Mouse (Mus musculus): ENCODE results near the gene Baz1a. TPM values are rescaled to one million over a fixed set of nuclear protein-coding genes. Genes with fewer than 3 reads are reported as not detected.
"Not testable (repeated sequence)": the region's sequence is repeated elsewhere in the genome, so short reads cannot be mapped to it uniquely, and the experiment has no call there.

Gene Baz1a
- polyA plus RNA-seq, 1 experiment from 2014 or later: 12.1 TPM

- Histone ChIP-seq H3K36me3 (ENCODE audit: control insufficient read depth, insufficient read depth) (no peaks in the 10 kb centered on the region; the same call in 1 of the 2 replicates), H3K4me2 (ENCODE audit: low read length) (no peak overlapping the region), H3K27me3 (replicated peaks; ENCODE audit: control insufficient read depth, insufficient read depth, low read length) (no peaks in the 10 kb centered on the region), H3K27ac (ENCODE audit: low read length) (no peak overlapping the region), H3K4me1 (replicated peaks; ENCODE audit: control insufficient read depth, insufficient read depth, low read length) (no peaks in the 10 kb centered on the region), H3K9me3 (ENCODE audit: control insufficient read depth, low read length) (no peaks in the 10 kb centered on the region), H3K9ac (replicated peaks; ENCODE audit: low read depth, low read length) (no peak overlapping the region), H3K4me3 (replicated peaks; ENCODE audit: low read length) (no peak overlapping the region)
- WGBS: 96% methylated on average over 4 of the region's 4 CpGs
- no peak for ATAC-seq
Measured at GRCm38 (mm10) chr12:54965532-54966160, 48.5 kb downstream of the Baz1a start.

GRCm38 (mm10) chr12:54959569-54959968 is 54.6 kb downstream of the Baz1a start:
- WGBS: 74% methylated on average over 2 of the region's 2 CpGs
- no peak overlapping the region for H3K27ac ChIP-seq (ENCODE audit: low read length)
- no peak overlapping the region for H3K4me3 ChIP-seq (replicated peaks; ENCODE audit: low read length)
- H3K4me2 ChIP-seq (ENCODE audit: low read length): no peak overlapping the region
- ATAC-seq: no peak
- H3K9ac ChIP-seq (replicated peaks; ENCODE audit: low read depth, low read length): no peak overlapping the region
- no peaks in the 10 kb centered on the region for H3K27me3 ChIP-seq (replicated peaks; ENCODE audit: control insufficient read depth, insufficient read depth, low read length)
- no peaks in the 10 kb centered on the region for H3K9me3 ChIP-seq (ENCODE audit: control insufficient read depth, low read length)
- no peaks in the 10 kb centered on the region for H3K4me1 ChIP-seq (replicated peaks; ENCODE audit: control insufficient read depth, insufficient read depth, low read length)
- no peaks in the 10 kb centered on the region for H3K36me3 ChIP-seq (ENCODE audit: control insufficient read depth, insufficient read depth)

- no peaks in the 10 kb centered on the region for H3K9me3 ChIP-seq (ENCODE audit: control insufficient read depth, low read length)
- no peak overlapping the region for H3K4me3 ChIP-seq (replicated peaks; ENCODE audit: low read length)
- H3K4me1 ChIP-seq (replicated peaks; ENCODE audit: control insufficient read depth, insufficient read depth, low read length): no peaks in the 10 kb centered on the region
- WGBS: 90% methylated on average over 2 of the region's 2 CpGs
- no peak overlapping the region for H3K9ac ChIP-seq (replicated peaks; ENCODE audit: low read depth, low read length)
- H3K36me3 ChIP-seq (ENCODE audit: control insufficient read depth, insufficient read depth): no peaks in the 10 kb centered on the region
- H3K27me3 ChIP-seq (replicated peaks; ENCODE audit: control insufficient read depth, insufficient read depth, low read length): no peaks in the 10 kb centered on the region
- H3K4me2 ChIP-seq (ENCODE audit: low read length): no peak overlapping the region
- H3K27ac ChIP-seq (ENCODE audit: low read length): no peak overlapping the region
- no peak for ATAC-seq
Measured at GRCm38 (mm10) chr12:54956974-54957373, 57.2 kb downstream of the Baz1a start.

GRCm38 (mm10) chr12:54956457-54956856 is 57.7 kb downstream of the Baz1a start:
- WGBS: 93% methylated on average over 4 of the region's 4 CpGs
- no peak for ATAC-seq

DNA sequence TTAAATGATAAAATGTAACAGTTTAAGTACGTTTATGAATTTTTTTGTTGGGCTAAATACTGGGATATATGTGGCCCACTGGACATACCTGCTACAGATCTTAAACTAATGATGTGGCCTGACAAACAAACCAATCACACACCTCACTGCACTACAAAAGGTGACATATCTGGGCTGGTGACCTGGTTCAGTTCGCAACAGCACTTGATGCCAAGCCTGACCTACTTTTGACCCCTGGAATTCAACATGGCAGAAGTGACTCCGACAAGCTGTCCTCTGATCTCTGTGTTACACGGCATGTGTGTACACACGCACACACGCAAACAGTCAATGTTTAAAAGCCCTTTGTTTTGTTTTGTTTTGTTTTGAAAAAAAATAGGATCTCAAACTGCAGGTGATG is 68.0 kb downstream of the Baz1a start:
- no peaks in the 10 kb centered on the region for H3K4me1 ChIP-seq (replicated peaks; ENCODE audit: control insufficient read depth, insufficient read depth, low read length)
- H3K27ac ChIP-seq (ENCODE audit: low read length): no peak overlapping the region
- H3K27me3 ChIP-seq (replicated peaks; ENCODE audit: control insufficient read depth, insufficient read depth, low read length): no peaks in the 10 kb centered on the region
- 69% methylated on average over 6 of the region's 6 CpGs for WGBS
- no peak overlapping the region for H3K9ac ChIP-seq (replicated peaks; ENCODE audit: low read depth, low read length)
- no peaks in the 10 kb centered on the region for H3K36me3 ChIP-seq (ENCODE audit: control insufficient read depth, insufficient read depth)
- no peaks in the 10 kb centered on the region for H3K9me3 ChIP-seq (ENCODE audit: control insufficient read depth, low read length)
- ATAC-seq: no peak
- no peak overlapping the region for H3K4me2 ChIP-seq (ENCODE audit: low read length)
- H3K4me3 ChIP-seq (replicated peaks; ENCODE audit: low read length): no peak overlapping the region

More at GRCm38 (mm10) chr12:54956457-54956856, 57.7 kb downstream of the Baz1a start:
- Histone ChIP-seq H3K9me3 (ENCODE audit: control insufficient read depth, low read length) (no peaks in the 10 kb centered on the region), H3K36me3 (ENCODE audit: control insufficient read depth, insufficient read depth) (no peaks in the 10 kb centered on the region), H3K27me3 (replicated peaks; ENCODE audit: control insufficient read depth, insufficient read depth, low read length) (no peaks in the 10 kb centered on the region), H3K4me2 (ENCODE audit: low read length) (no peak overlapping the region), H3K4me1 (replicated peaks; ENCODE audit: control insufficient read depth, insufficient read depth, low read length) (no peaks in the 10 kb centered on the region), H3K4me3 (replicated peaks; ENCODE audit: low read length) (no peak overlapping the region), H3K9ac (replicated peaks; ENCODE audit: low read depth, low read length) (no peak overlapping the region), H3K27ac (ENCODE audit: low read length) (no peak overlapping the region)

DNA sequence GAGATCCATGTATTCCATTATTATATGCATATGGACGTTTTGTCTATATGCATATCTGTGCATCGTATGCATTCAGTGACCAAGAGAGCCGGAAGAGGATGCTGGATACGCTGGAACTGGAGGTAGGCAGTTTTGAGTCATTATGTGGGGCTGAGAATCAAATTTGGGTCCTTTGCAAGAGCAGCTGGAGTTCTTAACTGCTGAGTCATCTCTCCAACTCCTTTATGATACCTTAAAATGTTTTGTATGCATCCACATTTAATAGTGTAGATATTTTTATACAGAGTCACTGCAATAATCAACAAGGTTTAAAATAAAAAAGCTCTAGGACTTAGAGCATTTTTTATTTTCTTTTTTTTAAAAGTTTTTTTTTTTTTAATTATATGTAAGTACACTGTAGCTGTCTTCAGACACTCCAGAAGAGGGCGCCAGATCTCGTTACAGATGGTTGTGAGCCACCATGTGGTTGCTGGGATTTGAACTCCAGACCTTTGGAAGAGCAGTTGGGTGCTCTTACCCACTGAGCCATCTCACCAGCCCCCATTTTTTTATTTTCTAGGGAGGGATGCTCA is 71.5 kb downstream of the Baz1a start:
- H3K9ac ChIP-seq (replicated peaks; ENCODE audit: low read depth, low read length); H3K9me3 ChIP-seq (ENCODE audit: control insufficient read depth, low read length); H3K27me3 ChIP-seq (replicated peaks; ENCODE audit: control insufficient read depth, insufficient read depth, low read length); H3K4me1 ChIP-seq (replicated peaks; ENCODE audit: control insufficient read depth, insufficient read depth, low read length); H3K27ac ChIP-seq (ENCODE audit: low read length); H3K4me2 ChIP-seq (ENCODE audit: low read length); ATAC-seq; H3K4me3 ChIP-seq (replicated peaks; ENCODE audit: low read length); H3K36me3 ChIP-seq (ENCODE audit: control insufficient read depth, insufficient read depth): not testable (repeated sequence)
- WGBS: 84% methylated on average over 6 of the region's 6 CpGs

DNA sequence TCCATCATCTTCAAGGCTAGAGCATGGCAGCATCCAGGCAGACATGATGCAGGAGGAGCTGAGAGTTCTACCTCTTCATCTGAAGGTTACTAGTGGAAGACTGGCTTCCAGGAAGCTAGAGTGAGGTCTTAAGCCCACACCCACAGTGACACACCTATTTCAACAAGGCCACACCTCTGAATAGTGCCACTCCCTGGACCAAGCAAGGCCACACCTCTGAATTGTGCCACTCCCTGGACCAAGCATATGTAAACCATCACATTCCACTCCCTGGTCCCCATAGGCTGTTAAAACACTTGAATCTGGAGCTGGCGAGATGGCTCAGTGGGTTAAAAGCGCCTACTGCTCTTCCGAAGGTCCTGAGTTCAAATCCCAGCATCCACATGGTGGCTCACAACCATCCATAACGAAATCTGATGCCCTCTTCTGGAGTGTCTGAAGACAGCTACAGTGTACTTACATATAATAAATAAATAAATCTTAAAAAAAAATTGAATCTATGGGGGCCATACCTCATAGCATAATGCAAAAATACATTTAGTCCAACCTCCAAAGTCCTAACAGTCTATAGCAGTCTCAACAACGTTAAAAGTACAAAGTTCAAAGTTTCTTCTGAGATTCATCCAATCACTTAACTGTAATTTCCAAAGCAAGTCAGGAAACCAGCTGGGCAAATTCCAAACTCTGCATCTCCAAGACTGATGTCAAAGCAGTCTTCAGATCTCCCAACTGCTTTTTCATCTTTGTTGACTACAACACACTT is 76.4 kb downstream of the Baz1a start:
- WGBS: 96% methylated on average over 5 of the region's 5 CpGs
- ATAC-seq; H3K27me3 ChIP-seq (replicated peaks; ENCODE audit: control insufficient read depth, insufficient read depth, low read length); H3K9ac ChIP-seq (replicated peaks; ENCODE audit: low read depth, low read length); H3K9me3 ChIP-seq (ENCODE audit: control insufficient read depth, low read length); H3K27ac ChIP-seq (ENCODE audit: low read length); H3K4me2 ChIP-seq (ENCODE audit: low read length); H3K36me3 ChIP-seq (ENCODE audit: control insufficient read depth, insufficient read depth); H3K4me3 ChIP-seq (replicated peaks; ENCODE audit: low read length); H3K4me1 ChIP-seq (replicated peaks; ENCODE audit: control insufficient read depth, insufficient read depth, low read length): not testable (repeated sequence)

DNA sequence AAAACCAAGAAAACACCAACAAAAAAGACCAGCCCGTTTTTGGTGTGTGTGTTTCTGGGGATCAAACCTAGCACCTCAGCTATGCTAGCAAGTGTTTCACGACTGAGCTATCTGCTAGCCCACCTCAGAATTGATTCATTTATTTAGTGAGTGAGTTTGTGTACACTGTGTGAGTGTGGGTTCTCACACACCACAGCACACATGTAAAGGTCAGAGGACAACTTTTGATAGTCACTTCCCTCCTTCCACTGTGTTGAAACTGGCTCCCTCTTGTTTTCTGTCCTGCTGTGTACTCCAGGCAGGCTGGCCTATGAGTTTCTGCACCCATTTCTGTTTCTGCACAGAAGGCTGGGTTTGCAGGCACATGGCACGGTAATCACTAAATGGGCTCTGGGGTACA is 103.8 kb downstream of the Baz1a start:
- H3K36me3 ChIP-seq (ENCODE audit: control insufficient read depth, insufficient read depth): peaks cover 6% of the 10 kb centered on the region; the same call in 1 of the 2 replicates
- no peak overlapping the region for H3K4me2 ChIP-seq (ENCODE audit: low read length)
- WGBS: 88% methylated on average over 3 of the region's 3 CpGs
- no peaks in the 10 kb centered on the region for H3K27me3 ChIP-seq (replicated peaks; ENCODE audit: control insufficient read depth, insufficient read depth, low read length)
- H3K27ac ChIP-seq (ENCODE audit: low read length): no peak overlapping the region
- no peak for ATAC-seq
- no peaks in the 10 kb centered on the region for H3K4me1 ChIP-seq (replicated peaks; ENCODE audit: control insufficient read depth, insufficient read depth, low read length)
- H3K9ac ChIP-seq (replicated peaks; ENCODE audit: low read depth, low read length): no peak overlapping the region
- H3K4me3 ChIP-seq (replicated peaks; ENCODE audit: low read length): no peak overlapping the region
- peaks cover 3% of the 10 kb centered on the region; the same call in 1 of the 2 replicates for H3K9me3 ChIP-seq (ENCODE audit: control insufficient read depth, low read length)

GRCm38 (mm10) chr12:54892559-54892958 is 121.6 kb downstream of the Baz1a start:
- H3K4me1 ChIP-seq (replicated peaks; ENCODE audit: control insufficient read depth, insufficient read depth, low read length); H3K4me3 ChIP-seq (replicated peaks; ENCODE audit: low read length); ATAC-seq; H3K9ac ChIP-seq (replicated peaks; ENCODE audit: low read depth, low read length); H3K27ac ChIP-seq (ENCODE audit: low read length); H3K4me2 ChIP-seq (ENCODE audit: low read length); H3K27me3 ChIP-seq (replicated peaks; ENCODE audit: control insufficient read depth, insufficient read depth, low read length); H3K36me3 ChIP-seq (ENCODE audit: control insufficient read depth, insufficient read depth); H3K9me3 ChIP-seq (ENCODE audit: control insufficient read depth, low read length): not testable (repeated sequence)
- 41% methylated on average over 1 of the region's 2 CpGs for WGBS
